Mouse (Mus musculus) hematopoietic stem cell, adult 5-6 weeks (primary cell): ENCODE measurements around the gene Slc25a21. TPM values are rescaled to one million over a fixed set of nuclear protein-coding genes. Genes with fewer than 3 reads are reported as not detected.

Experiments
- ATAC-seq, 2 experiments: fragments of 125-278 bp in 1 of 2; replicated peaks in 1 of 2; 2 replicates each; pipeline ENCODE4 v1.8.0; 2016 to 2017; ENCODE audit warnings: inconsistent platforms in 2 of 2, mild to moderate bottlenecking in 2 of 2, moderate number of reproducible peaks in 2 of 2, low read depth in 1 of 2, moderate TSS enrichment in 1 of 2; ENCODE audit not compliant: low FRiP score in 2 of 2, poor library complexity in 2 of 2, severe bottlenecking in 2 of 2, insufficient read depth in 1 of 2, low TSS enrichment in 1 of 2
- total RNA-seq: library from RNA; stranded (forward); fragments of 172-1452, 232-1000 nt; gene quantifications from 2 replicates; pipeline ENCODE4 v1.2.3, GENCODE M21; 2017

Gene Slc25a21
- total RNA-seq, 1 experiment from 2014 or later, result 8.9 TPM

- ATAC-seq, result peak; percentile 50 to 69; a peak in 3 of 4 replicates
These were observed 2.7 kb downstream of the Slc25a21 start for GRCm38 (mm10) chr12:57194609-57195008.

GRCm38 (mm10) chr12:57187032-57187431 lies 10.2 kb downstream of the Slc25a21 start:
- ATAC-seq, result no peak

GRCm38 (mm10) chr12:57186126-57186525 lies 11.1 kb downstream of the Slc25a21 start:
- ATAC-seq, result no peak

GRCm38 (mm10) chr12:57185475-57185874 lies 11.8 kb downstream of the Slc25a21 start:
- peak; percentile 22 to 60; a peak in 1 of 4 replicates for ATAC-seq

- ATAC-seq, result no peak
These were observed 12.7 kb downstream of the Slc25a21 start for GRCm38 (mm10) chr12:57184401-57185147.

GRCm38 (mm10) chr12:57179465-57180188 lies 17.6 kb downstream of the Slc25a21 start:
- no peak for ATAC-seq

GRCm38 (mm10) chr12:57178818-57179217 lies 18.5 kb downstream of the Slc25a21 start:
- no peak for ATAC-seq

- no peak for ATAC-seq
These were observed 34.0 kb downstream of the Slc25a21 start for GRCm38 (mm10) chr12:57163294-57163693.

- no peak for ATAC-seq
These were observed 34.4 kb downstream of the Slc25a21 start for GRCm38 (mm10) chr12:57162840-57163239.

- no peak for ATAC-seq
These were observed 37.4 kb downstream of the Slc25a21 start for GRCm38 (mm10) chr12:57159904-57160303.

GRCm38 (mm10) chr12:57158266-57158665 lies 39.0 kb downstream of the Slc25a21 start:
- no peak for ATAC-seq

- no peak for ATAC-seq
These were observed 58.3 kb downstream of the Slc25a21 start for GRCm38 (mm10) chr12:57138937-57139336.

- no peak for ATAC-seq
These were observed 59.5 kb downstream of the Slc25a21 start for GRCm38 (mm10) chr12:57137809-57138208.

GRCm38 (mm10) chr12:57118602-57119001 lies 78.7 kb downstream of the Slc25a21 start:
- no peak for ATAC-seq

GRCm38 (mm10) chr12:57115516-57115915 lies 81.8 kb downstream of the Slc25a21 start:
- ATAC-seq, result no peak

- ATAC-seq, result no peak
These were observed 87.9 kb downstream of the Slc25a21 start for GRCm38 (mm10) chr12:57109363-57109762.

- no peak for ATAC-seq
These were observed 95.0 kb downstream of the Slc25a21 start for GRCm38 (mm10) chr12:57102322-57102721.

GRCm38 (mm10) chr12:57100549-57100948 lies 96.7 kb downstream of the Slc25a21 start:
- no peak for ATAC-seq
